Mouse (Mus musculus): ENCODE results near the gene Rhbdl2. TPM values are rescaled to one million over a fixed set of nuclear protein-coding genes. Genes with fewer than 3 reads are reported as not detected.

Rhbdl2 gene
- polyA plus RNA-seq, 3 experiments from 2014 or later: 0.51 TPM; not detected in 2

- ATAC-seq: no peak
These were observed 26.4 kb downstream of the Rhbdl2 start for GRCm38 (mm10) chr4:123814030-123814501.

DNA sequence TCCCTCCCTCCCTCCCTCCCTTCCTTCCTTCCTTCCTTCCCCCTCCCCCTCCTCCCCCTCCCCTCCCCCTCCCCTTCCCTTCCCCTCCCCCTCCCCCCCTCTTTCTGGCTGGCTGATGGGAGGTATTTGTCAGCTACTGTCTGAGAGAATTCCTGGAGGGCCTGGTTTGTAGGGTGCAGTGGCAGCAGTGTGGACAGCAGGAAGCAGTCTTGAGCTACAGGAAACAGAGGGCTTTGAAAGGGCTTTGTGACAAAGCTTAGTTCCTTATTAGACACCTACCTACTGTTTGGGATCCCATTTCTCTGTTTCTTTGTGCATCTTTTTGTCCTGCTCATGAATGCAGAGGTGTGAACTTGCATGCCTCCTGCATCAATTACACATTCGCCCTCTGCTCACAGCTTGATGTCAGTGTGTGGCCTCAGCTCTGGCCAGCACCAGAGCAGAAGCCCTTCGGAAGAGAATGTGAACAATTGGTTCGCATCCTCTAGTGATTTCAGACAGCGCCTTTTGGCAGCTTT, 31.5 kb downstream of the Rhbdl2 start:
- ATAC-seq: no peak

- ATAC-seq: no peak
These were observed 54.5 kb downstream of the Rhbdl2 start for GRCm38 (mm10) chr4:123842126-123842525.

DNA sequence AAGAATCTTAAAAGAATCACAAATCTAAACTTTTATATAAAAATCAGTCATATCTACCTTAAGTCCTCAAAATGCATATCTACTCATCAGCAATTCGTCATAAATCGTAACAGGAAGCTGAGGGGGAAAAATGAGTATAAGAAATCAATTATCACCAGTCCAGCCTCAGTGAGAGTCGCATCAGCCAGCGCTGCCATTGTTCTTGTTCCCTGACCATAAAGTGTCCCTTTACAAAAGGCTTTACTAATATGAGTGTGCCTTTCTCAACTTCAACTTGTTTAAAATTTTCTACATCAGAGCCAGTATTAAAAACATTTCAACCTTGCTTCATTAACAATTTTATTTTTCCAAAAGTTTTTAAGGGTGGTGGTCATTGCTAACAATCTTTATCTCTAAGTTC, 69.2 kb downstream of the Rhbdl2 start:
- ATAC-seq: no peak

DNA sequence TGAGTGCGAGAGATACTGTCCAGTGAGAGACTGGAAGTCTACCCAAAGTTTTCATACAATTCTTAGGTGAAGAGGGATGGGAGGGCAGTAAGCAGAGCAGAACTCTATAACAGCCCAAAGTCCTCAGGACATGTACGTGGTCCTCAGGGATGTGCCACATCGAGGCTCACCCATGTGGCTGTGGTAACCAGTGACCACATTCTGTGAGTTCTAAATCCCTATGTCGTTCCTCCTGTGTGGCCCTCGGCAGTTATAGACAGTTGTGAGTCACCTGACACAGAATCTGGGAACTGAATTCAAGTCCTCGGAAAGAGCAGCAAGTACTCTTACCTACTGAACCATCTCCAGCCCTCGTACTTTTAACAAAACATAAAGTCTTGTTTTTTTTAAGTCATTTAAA, 70.4 kb downstream of the Rhbdl2 start:
- ATAC-seq: no peak

DNA sequence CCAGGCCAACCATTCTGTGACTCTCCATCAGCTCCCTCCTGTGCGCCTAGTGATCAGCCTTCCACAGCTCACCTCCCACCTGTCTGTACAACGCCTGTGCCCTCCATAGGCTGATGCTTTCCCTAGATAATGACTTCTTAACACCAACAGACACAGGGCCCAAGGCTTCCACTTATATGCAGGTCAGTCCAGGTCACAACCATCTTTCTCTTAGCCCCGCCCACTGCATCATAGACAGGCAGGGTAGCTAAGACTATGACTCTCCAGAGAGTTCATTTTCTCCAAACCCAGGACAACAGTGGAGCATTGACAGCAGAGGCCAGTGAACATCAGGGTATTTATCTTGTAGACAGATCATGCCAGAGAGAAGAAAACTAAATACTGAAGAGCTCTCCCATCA, 71.7 kb downstream of the Rhbdl2 start, which contains the start of gene 4933427I04Rik:
Gene 4933427I04Rik (plus strand): TSS at position 301 of the 400 bp plus-strand sequence.
- ATAC-seq: no peak

GRCm38 (mm10) chr4:123859803-123860202, 72.1 kb downstream of the Rhbdl2 start:
- ATAC-seq: no peak

DNA sequence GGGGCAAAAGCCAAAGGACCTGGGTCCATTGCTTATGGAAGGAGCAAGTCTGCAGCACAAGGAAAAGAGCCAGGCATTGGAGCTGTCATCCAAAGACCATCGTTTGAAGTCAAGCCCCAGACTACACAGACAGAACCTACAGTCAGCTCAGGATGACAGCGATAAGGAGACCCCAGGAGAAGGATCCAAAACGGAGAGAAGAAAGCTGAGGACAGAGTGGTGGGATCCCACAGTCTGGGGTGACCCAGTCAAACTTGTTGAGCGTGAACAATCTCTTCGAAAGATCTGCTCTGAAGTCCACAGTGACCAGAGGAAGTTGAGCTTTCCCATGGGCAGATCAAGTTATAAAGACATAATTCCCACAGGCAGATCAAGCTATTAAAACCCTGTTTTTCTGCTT, 72.9 kb downstream of the Rhbdl2 start:
- ATAC-seq: no peak

Other genes starting within 250 kb of the Rhbdl2 start
- gene Macf1, start 103.5 kb upstream of the Rhbdl2 start, polyA plus RNA-seq (2017; shearing (Covaris generic)): 100 to 1,000 TPM in 2 of 3 experiments, 10 to 100 TPM in 1; 87.3 to 165 (median 153) TPM
- gene Ndufs5, start 69.7 kb upstream of the Rhbdl2 start, polyA plus RNA-seq (2017; shearing (Covaris generic)): 100 to 1,000 TPM; 125 to 184 (median 133) TPM
- 10 to 100 TPM; 10.8 to 20.6 (median 12.6) TPM for gene Akirin1, start 37.5 kb upstream of the Rhbdl2 start, polyA plus RNA-seq (2017; shearing (Covaris generic))
- not detected for gene 4933427I04Rik, start 71.8 kb downstream of the Rhbdl2 start, polyA plus RNA-seq (2017; shearing (Covaris generic))
- 10 to 100 TPM in 2 of 3 experiments, 1 to 10 TPM in 1; 9.4 to 37.5 (median 17.5) TPM for gene Mycbp, start 117.0 kb downstream of the Rhbdl2 start, polyA plus RNA-seq (2017; shearing (Covaris generic))
- gene Rragc, start 129.6 kb downstream of the Rhbdl2 start, polyA plus RNA-seq (2017; shearing (Covaris generic)): 1 to 10 TPM; 6.8 to 9.8 (median 7.8) TPM
- not detected for gene 4930535I16Rik, start 130.1 kb downstream of the Rhbdl2 start, polyA plus RNA-seq (2017; shearing (Covaris generic))